Mouse (Mus musculus) small intestine, adult 2 months (tissue): ENCODE data around the gene Prr36. TPM values are rescaled to one million over a fixed set of nuclear protein-coding genes. Genes with fewer than 3 reads are reported as not detected.

Experiments
- H3K27ac ChIP-seq: fragments of 200-500 bp; 2 replicates; pipeline ENCODE4 v1.5.1; 2012; ENCODE audit warnings: low read depth, low read length, control low read depth, inconsistent platforms; ENCODE audit not compliant: insufficient read depth
- H3K27me3 ChIP-seq: fragments of 200-500 bp; 2 replicates; pipeline ENCODE4 v1.6.1; 2012; ENCODE audit warnings: mild to moderate bottlenecking, moderate library complexity, low read length, inconsistent platforms; ENCODE audit not compliant: control insufficient read depth, insufficient read depth
- H3K36me3 ChIP-seq: fragments of 200-500 bp; 2 replicates; pipeline ENCODE4 v1.6.1; 2012; ENCODE audit warnings: mild to moderate bottlenecking, low read length, control low read depth, inconsistent platforms; ENCODE audit not compliant: control insufficient read depth, insufficient read depth
- H3K4me1 ChIP-seq: fragments of 200-500 bp; 2 replicates; pipeline ENCODE4 v1.6.1; 2012; ENCODE audit warnings: low read length, inconsistent platforms, mixed read lengths; ENCODE audit not compliant: control insufficient read depth, insufficient read depth, insufficient read length
- H3K4me3 ChIP-seq: fragments of 200-500 bp; 2 replicates; pipeline ENCODE4 v1.5.1; 2012; ENCODE audit warnings: low read depth, mild to moderate bottlenecking, control low read depth, inconsistent platforms, low read length, moderate library complexity
- CTCF ChIP-seq: fragments of 200-500 bp; IDR thresholded peaks from 2 replicates; pipeline ENCODE4 v1.5.1; 2012; ENCODE audit warnings: low read depth, mild to moderate bottlenecking, control low read depth, inconsistent platforms, low read length, moderate library complexity, mixed read lengths; ENCODE audit not compliant: insufficient replicate concordance, insufficient read length; ENCODE audit errors: extremely low read depth
- POLR2A ChIP-seq: fragments of 200-500 bp; IDR thresholded peaks from 2 replicates; pipeline ENCODE4 v1.6.1; 2012; ENCODE audit warnings: low read depth, mild to moderate bottlenecking, control low read depth, inconsistent platforms, low read length, moderate library complexity
- WGBS: fragments of 180-500 bp; shearing (Covaris S2); methylation state at CpG from one replicate; pipeline ENCODE4 v1.1.7; 2018; 5-methylcytosine and 5-hydroxymethylcytosine counted together
- polyA plus RNA-seq: library from polyadenylated mRNA; depleted of rRNA; stranded (reverse); fragments of >200 nt; gene quantifications from 2 replicates; pipeline ENCODE4 v1.2.3, GENCODE M21; 2012

Gene Prr36
- polyA plus RNA-seq, 1 experiment = 0.08 TPM

DNA sequence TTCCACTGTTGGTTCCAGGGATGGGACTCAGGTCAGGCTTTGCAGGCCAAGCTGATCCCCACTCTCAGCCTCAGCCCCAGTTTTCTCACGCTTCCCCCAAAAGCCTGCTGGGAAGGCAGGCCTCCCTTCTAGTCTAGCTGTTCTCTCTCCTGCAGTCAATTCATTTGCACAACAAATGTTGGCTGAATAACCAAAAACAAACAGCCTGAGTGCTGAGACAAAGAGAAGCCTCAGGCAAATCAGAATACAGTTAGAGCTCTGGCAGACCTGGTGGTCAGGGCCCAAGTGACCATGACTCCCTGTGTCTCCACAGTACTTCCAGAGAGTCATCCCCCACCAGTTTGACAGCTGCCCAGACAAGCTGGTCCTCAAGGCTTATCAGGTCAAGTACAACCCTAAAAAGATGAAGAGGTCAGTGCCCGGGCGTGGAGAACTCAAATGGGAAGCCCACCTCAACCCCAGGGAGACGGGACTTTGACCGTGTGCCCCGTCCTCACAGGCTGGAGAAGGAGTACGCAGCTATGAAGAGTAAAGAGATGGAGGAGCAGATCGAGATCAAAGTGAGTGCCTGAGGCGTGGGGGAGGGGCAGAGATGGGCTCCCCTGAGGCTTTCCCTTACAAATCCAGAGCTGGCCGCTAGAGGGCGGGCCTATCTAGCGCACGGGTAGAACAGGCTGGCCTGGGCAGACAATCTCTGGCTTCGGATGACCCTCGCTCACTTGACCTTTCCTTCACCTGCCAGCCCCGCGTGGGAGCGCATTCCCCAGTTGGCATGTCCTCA is 24.3 kb downstream of the Prr36 start:
- Histone ChIP-seq H3K27ac (no peak overlapping the region), H3K27me3 (no peaks in the 10 kb centered on the region), H3K36me3 (no peaks in the 10 kb centered on the region), H3K4me1 (peaks cover 4% of the 10 kb centered on the region; the same call in 1 of the 2 replicates), H3K4me3 (no peak overlapping the region)
- 15% methylated on average over 18 of the region's 18 CpGs for WGBS
- TF ChIP-seq POLR2A (0 out of 2 replicates have a peak, but pooled peaks have one; percentile 17), CTCF (peak; percentile 94)

DNA sequence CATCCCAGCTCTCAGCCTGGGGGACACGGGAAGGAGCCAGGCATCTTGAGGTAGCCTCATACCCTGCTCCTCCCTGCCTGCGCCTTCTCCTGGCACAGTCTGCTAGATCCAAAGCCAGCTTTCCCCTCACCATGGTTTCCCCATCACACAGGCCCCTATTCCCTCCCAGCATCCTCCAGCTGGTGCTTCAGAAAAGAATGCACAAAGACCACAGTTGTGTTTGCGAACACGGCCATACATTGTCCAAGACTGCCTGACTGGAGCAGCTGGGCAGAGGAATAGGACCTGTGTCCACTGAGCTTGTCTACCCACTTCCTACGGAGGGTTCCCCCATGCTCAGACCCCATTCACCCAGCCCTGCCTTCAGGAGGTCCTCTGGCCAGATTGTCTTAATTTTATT is 25.0 kb downstream of the Prr36 start:
- Histone ChIP-seq H3K4me1 (peaks cover 4% of the 10 kb centered on the region; the same call in 1 of the 2 replicates), H3K27me3 (no peaks in the 10 kb centered on the region), H3K27ac (no peak overlapping the region), H3K36me3 (no peaks in the 10 kb centered on the region), H3K4me3 (no peak overlapping the region)
- TF ChIP-seq CTCF (no peak), POLR2A (no peak)
- WGBS = 78% methylated on average over 5 of the region's 5 CpGs

DNA sequence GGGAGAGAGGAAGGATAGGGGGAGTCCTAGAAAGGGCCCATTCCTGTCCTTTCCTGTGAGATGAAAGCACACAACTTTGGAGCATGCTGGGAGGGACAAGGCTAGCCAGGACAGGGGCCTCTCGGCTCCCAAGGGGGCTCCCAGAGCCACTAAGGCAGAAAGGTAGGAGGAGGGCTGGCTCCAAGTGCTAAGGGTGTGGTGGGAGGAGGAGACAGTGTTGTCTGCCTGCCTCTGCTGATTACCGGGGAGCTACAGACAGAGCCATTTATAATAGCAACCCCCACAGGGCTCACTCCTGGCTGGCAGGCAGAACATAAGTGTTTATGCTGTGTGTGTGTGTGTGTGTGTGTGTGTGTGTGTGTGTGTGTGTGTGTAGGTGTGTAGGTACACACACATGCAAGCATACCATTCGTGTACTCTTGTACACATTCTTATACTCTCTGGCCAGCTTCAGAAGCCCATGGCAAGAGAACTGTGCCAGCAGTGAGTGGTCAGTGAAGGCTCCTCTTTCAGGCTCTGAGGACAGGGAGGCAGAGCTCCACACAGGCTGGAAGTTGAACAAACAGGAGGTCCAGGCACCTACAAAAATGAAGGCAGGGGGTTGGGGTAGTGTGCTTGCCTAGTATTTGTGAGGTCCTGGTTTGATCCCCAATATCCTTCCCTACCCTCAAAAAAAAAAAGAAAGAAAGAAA is 28.1 kb downstream of the Prr36 start:
- TF ChIP-seq POLR2A (no peak), CTCF (no peak)
- H3K4me1 ChIP-seq = peaks cover 4% of the 10 kb centered on the region; the same call in 1 of the 2 replicates
- no peak overlapping the region for H3K4me3 ChIP-seq
- no peaks in the 10 kb centered on the region for H3K27me3 ChIP-seq
- no peak overlapping the region for H3K27ac ChIP-seq
- H3K36me3 ChIP-seq = no peaks in the 10 kb centered on the region
- WGBS = 47% methylated on average over 3 of the region's 3 CpGs

DNA sequence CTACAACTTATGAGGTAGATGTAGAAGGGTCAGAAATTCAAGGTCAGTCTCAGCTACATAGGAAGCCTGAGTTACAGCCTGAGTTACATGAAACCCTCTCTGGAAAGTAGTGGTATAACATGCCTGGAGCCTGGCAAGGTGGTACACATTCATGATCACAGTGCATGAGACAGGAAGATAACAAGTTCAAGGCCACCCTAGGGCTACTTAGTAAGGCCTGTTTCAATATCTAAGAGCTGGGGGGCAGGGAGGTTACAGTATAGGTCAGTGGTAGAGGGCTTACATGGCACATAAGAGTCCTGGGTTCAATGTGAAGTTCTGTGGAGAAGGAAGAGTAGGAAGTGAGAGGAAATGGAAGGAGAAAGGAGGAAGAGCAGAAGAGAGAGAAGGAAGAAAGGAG is 28.7 kb downstream of the Prr36 start:
- no peaks in the 10 kb centered on the region for H3K27me3 ChIP-seq
- H3K36me3 ChIP-seq = 0 out of 2 replicates have a peak, but pooled peaks cover under 1% of the 10 kb centered on the region
- H3K4me3 ChIP-seq = no peak overlapping the region
- no peak for TF ChIP-seq CTCF
- TF ChIP-seq POLR2A = no peak
- peaks cover 4% of the 10 kb centered on the region; the same call in 1 of the 2 replicates for H3K4me1 ChIP-seq
- no peak overlapping the region for H3K27ac ChIP-seq

DNA sequence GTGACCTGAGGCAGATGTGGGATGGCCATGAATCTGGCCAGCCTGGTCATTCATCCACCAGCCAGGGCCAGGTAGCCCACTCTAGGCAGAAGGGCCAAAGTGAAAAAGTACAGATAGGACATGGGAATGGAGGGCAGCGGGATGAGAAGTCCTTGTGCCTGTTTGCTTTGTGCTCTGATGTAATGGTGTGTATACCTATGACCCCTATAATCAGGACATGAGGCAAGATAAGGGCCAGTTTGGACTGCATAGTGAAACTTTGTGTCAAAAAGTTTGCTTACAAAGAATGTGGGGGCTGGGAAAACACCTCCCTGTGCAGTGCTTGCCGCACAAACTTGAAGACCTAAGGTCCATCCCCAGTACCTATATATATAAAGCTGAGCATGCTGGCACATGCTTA is 31.1 kb downstream of the Prr36 start:
- Histone ChIP-seq H3K4me1 (no peaks in the 10 kb centered on the region), H3K27me3 (no peaks in the 10 kb centered on the region), H3K36me3 (0 out of 2 replicates have a peak, but pooled peaks cover 2% of the 10 kb centered on the region), H3K4me3 (no peak overlapping the region), H3K27ac (no peak overlapping the region)
- TF ChIP-seq POLR2A = no peak
- TF ChIP-seq CTCF = no peak
- WGBS = 94% methylated on average over 2 of the region's 2 CpGs

DNA sequence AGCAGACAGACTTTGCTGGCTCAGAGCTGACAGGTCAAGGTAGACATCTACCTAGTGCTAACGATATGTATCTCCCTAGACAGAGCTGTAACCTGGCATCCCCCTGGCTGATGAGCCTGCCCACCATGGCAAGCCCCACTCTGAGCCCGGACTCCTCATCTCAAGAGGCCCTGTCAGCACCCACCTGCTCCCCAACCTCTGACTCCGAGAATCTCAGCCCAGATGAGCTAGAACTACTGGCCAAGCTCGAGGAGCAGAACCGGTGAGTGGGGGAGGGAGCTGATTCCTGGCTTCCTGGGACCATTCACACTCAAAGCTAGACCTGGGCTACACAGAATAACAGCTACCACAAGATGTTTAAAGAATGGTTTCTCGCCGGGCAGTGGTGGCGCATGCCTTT is 33.9 kb downstream of the Prr36 start:
- H3K4me3 ChIP-seq = no peak overlapping the region
- no peak overlapping the region for H3K27ac ChIP-seq
- no peaks in the 10 kb centered on the region for H3K27me3 ChIP-seq
- H3K4me1 ChIP-seq = no peaks in the 10 kb centered on the region
- 0 out of 2 replicates have a peak, but pooled peaks cover 2% of the 10 kb centered on the region for H3K36me3 ChIP-seq
- WGBS = 92% methylated on average over 8 of the region's 8 CpGs
- TF ChIP-seq CTCF = no peak
- no peak for TF ChIP-seq POLR2A

DNA sequence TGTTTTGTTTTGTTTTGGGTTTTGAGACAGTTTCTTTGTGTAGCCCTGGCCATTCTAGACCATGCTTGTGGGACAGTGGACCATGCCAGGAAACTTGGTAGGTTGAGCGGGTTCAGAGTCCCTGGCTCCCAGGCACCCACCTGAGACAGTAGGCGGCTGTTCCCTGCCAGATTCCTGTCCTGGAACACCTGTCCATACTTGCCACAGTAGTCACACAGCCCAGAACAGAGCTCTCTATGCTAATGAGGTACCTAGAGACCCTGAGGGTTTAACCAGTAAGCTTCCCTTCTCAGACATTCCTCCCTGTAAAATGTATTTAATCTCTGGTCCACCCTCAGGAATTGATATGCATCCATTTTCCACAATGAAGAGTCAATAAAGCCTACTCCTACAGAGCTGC is 43.2 kb downstream of the Prr36 start:
- Histone ChIP-seq H3K27me3 (no peaks in the 10 kb centered on the region), H3K36me3 (no peaks in the 10 kb centered on the region), H3K4me1 (no peaks in the 10 kb centered on the region), H3K4me3 (no peak overlapping the region), H3K27ac (no peak overlapping the region)
- TF ChIP-seq CTCF (no peak), POLR2A (no peak)
- 81% methylated on average over 2 of the region's 2 CpGs for WGBS
